20 mouse cellular contexts compared by ENCODE assay signal in genomic region chr14:21711231-21711630, GRCm38 (mm10). TPM values are rescaled to one million over a fixed set of nuclear protein-coding genes. Genes with fewer than 3 reads are reported as not detected.
"Had no signal": no experiment of that assay in that cellular context is flagged by ENCODE, and none has a peak within 500 bp of the region (broad histone marks: within the 10 kb centered on the region; RNA-seq: fewer than 3 reads in every experiment).

No protein-coding gene starts in this region.

- ATAC-seq: intestine, postnatal 0 days; lung, postnatal 0 days; midbrain, embryonic 15.5 days had no signal

- H3K4me2 ChIP-seq: midbrain, embryonic 11.5 days; midbrain, embryonic 15.5 days; neural tube, embryonic 12.5 days had no signal

- H3K9ac ChIP-seq: liver, embryonic 14.5 days; midbrain, embryonic 15.5 days; neural tube, embryonic 12.5 days had no signal

- H3K27me3 ChIP-seq: midbrain, embryonic 15.5 days; neural tube, embryonic 12.5 days had no signal

- H3K9me3 ChIP-seq: megakaryocyte, embryonic 14.5 days; midbrain, embryonic 15.5 days; neural tube, embryonic 12.5 days had no signal

- H3K36me3 ChIP-seq: midbrain, embryonic 15.5 days; neural tube, embryonic 12.5 days had no signal

- H3K4me3 ChIP-seq: megakaryocyte, embryonic 14.5 days; midbrain, embryonic 15.5 days; neural tube, embryonic 12.5 days had no signal

- H3K27ac ChIP-seq: liver, embryonic 14.5 days; macrophage; midbrain, embryonic 15.5 days; neural tube, embryonic 12.5 days had no signal

- DNase-seq: kidney, adult 8-10 months; lung, adult 18-20 months; retina, postnatal 1 day; right cerebral cortex, postnatal 4 days; spleen, adult 18-20 months; thymus, adult 2 months; thymus, postnatal 4 days had no signal

RNA-seq across cellular contexts. Expression of gene Dupd1, which starts 3.1 kb away (rescaled TPM):
- total RNA-seq: liver, adult 2 months; monocyte, adult 5-6 weeks; neutrophil, adult 5-6 weeks had no signal
- polyA plus RNA-seq: intestine, postnatal 0 days; liver, adult 2 months; liver, embryonic 14.5 days; macrophage; midbrain, embryonic 11.5 days; midbrain, embryonic 15.5 days; neural tube, embryonic 12.5 days; stomach, embryonic 14.5 days had no signal

RNA-seq across cellular contexts. Expression of gene Dusp13, which starts 39.8 kb away (rescaled TPM):
- total RNA-seq: left cerebral cortex, postnatal 36 days; liver, adult 2 months; monocyte, adult 5-6 weeks; neutrophil, adult 5-6 weeks had no signal
- polyA plus RNA-seq: midbrain, embryonic 11.5 days; midbrain, embryonic 15.5 days; stomach, embryonic 14.5 days had no signal
